Mouse (Mus musculus) neutrophil, adult 5-6 weeks (primary cell): ENCODE data around the gene Cldn18. TPM values are rescaled to one million over a fixed set of nuclear protein-coding genes. Genes with fewer than 3 reads are reported as not detected.

Experiments
- ATAC-seq: fragments of 151-379, 151-347 bp; 2 replicates; pipeline ENCODE4 v1.8.0; 2017; ENCODE audit warnings: mild to moderate bottlenecking, moderate TSS enrichment; ENCODE audit not compliant: insufficient number of reproducible peaks, poor library complexity, low FRiP score, severe bottlenecking; ENCODE audit errors: extremely low read depth
- total RNA-seq: library from RNA; stranded (forward); fragments of 200-1000 nt; gene quantifications from 2 replicates; pipeline ENCODE4 v1.2.3, GENCODE M21; 2017

Cldn18 gene
- not detected in 2 replicates for total RNA-seq

DNA sequence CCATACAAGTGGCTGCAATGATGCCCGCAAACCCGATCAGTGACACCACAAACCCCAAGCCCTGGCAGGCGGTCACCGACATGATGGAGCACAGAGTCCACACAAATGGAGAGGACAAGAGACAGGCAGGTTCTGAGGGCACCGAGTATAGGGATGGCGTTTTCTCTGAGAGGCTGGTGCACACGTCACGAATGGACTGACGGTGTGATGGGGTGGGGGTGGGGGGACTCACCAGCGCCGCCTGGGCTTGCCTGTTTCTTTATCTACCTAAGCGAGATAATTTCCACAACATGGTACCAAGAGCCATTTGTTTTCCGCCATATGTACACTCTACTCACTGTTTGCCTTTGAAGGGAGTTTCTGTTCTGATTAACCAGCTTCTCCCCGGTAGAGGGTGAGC lies at the start of gene Cldn18:
Gene Cldn18, minus strand, starts transcription at position 134 of the 400 bp plus-strand sequence.
- no peak for ATAC-seq

DNA sequence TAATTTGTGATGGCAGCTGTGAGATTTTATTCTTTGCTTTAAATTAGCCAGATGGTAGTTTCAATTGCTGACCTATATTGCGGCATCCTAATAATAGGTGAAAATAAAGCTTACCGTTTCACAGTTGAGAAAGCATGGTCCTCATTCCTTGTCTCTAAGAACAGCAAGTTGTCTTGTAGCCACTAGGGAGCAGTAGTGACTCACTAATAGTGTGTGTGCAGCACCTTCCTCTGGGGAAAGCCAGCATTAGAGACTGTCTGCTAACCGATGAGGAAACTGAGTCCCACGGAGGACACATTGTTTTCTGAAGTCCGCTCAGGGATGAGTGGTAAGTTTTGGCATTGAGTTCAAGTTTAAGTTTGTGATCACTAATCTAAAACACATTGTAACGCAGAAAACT lies 46.5 kb upstream of the Cldn18 start:
- no peak for ATAC-seq

DNA sequence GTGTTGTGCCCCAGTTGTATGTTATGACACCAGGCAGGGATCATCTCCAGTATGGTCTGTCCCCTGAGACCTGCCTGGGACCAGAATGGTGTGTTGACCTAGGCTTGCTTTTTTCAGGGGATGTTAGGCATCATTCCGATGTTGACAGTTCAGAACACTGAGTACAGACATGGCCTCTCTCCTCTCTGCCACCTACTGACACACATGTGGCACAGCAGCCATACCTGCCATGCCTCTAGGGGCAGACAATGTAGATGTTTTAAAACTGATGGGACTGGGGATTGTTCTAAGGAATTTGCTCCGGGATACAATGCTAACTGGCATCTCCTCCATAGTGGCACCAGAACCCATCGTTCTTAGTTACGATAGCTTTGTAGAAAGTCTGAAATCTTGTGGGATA lies 33.2 kb upstream of the Cldn18 start:
- ATAC-seq = no peak

DNA sequence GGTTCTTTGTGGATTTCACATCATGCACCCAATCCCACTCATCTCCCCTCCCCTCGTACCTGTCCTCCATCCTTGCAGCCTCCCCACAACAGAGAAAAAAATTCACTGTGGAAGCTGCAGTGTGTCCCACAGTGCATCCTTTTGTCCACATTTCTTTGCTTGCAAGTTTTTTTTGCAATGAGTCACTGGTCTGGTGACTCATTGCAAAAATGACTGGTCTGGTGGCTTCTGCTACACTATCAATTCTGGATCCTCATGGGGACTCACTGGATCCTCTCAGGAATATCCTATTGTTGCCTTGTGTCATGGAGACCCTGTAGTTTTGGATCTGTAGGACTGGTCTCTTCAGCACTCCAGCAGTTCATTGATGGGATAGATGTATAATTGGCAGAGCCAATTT lies 31.2 kb upstream of the Cldn18 start:
- ATAC-seq = no peak

DNA sequence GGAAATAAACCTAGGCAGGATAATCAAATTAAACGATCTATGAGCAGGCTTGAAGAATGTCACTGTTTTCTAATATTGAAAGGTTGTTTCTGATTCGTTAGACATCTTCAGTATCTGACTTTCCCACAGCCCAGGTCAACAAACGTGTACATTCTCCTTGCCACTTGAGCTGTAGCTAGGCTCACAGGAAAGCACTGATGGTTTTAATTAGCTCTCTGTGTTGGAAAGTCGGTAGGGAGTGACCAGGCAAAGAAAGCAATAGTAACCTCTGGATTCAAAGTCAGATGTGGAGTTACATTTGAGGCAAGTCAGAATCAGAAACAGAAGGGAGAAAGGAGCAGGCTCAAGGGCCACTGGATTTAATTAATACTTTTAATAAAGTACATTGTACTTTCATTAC lies 30.7 kb upstream of the Cldn18 start:
- no peak for ATAC-seq

DNA sequence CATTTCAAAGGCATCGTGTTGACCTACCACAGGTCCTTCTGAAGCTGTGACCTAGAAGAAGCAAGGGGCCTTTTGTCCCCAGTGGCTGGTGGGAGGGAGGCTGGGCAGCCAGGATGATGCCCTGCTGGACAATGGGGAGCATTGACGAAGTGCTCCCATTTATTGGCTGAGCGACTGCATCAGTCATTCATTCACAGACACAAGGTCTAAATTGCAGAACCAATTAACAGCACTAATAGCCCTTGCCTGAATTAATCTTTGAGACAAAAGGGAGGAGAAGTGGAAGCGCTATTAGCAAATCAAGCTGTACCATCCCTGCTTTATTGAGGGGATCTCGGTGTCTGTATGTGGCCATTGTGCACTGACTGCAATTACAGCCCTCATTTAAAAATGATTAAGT lies 27.5 kb upstream of the Cldn18 start:
- ATAC-seq = no peak

DNA sequence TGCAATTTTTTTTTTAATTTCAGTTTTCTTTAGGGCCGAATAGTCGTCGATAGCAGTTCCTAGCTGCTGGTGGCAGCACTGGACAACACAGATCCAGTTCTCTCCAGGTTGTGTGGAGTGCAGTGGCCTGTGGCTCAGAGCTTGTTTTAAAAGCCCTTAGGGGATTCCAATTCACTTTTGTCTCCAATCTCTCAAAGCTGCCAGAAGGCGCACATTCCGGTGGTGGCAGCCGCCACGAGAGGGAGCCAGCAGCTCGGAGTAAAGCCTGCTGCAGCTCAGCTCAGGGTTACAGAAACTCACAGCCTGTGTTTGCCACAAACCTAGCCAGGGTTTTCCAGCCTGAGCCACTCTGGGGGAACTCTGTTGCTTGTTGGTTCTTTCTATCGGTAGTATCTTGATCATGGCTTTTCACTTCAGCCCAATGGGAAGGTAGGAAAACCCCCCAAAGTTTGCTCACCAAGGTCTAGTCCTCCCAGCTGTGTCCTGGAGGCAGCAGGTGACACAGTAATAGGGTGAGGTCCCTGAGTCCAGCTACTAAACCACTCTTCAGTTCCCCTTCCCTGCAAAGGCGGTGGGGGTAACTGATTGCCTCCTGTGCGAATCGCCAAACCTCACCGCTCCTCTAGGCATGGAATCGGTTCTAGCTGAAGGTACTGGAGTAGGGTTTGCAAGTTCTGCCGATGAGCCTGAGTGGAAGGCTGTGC lies 13.0 kb upstream of the Cldn18 start:
- ATAC-seq = no peak

DNA sequence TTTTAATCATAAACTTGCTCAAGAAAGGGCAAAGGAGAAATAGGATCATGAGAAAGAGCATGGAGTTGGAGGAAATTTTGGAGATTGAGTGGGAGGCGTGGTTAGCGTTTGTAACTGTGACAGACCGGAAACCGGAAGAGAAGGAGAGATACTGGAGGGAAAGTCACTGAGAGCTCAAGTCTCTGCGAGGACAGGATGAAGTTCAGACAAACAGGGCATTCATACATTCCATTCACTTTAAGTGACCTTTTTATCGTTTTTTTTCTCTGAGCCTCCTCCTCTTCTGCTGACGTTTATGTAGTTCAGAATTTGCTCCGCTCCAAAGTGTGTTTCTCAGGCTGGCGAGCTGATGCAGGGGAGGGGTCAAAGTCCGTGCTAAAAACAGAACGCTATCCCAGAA lies 10.8 kb upstream of the Cldn18 start:
- no peak for ATAC-seq

DNA sequence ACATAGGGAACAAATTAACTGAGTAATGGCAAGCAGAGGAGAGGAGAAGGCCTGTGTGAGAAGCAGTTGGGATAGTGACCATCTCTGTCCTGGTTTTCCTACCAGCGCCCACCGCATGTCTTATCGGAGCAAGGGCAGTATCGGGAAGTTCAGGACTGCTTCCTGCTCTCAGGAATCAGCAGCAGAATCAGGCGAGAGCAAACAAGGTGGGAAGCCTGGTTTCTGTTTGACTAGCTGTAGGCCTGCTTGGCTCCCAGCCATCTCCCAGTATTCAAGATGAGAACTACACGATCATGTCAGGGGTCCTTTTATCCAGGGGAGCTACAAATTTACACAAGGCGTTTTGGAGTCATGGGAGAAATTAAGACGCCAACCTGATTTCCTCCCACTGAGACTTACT lies 8.2 kb upstream of the Cldn18 start:
- no peak for ATAC-seq

DNA sequence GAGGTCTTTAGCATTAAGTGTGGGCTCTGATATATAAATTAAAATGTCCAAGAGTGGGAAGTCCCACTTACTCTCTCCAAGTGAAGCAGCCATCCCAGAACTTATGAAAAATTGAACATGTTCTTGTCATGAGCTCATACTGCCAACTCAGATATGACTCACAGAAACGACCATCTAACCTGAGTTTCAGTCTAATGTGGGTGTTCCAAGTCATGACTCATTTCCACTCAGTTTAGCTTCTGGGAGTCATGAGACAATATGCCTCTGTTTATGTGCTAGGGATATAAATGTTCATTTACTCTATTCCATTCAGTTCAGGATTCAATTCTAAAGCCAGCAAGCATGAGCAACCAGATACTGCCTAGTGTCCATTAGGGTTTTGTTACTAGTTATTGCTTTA lies 2.9 kb upstream of the Cldn18 start:
- ATAC-seq = no peak

DNA sequence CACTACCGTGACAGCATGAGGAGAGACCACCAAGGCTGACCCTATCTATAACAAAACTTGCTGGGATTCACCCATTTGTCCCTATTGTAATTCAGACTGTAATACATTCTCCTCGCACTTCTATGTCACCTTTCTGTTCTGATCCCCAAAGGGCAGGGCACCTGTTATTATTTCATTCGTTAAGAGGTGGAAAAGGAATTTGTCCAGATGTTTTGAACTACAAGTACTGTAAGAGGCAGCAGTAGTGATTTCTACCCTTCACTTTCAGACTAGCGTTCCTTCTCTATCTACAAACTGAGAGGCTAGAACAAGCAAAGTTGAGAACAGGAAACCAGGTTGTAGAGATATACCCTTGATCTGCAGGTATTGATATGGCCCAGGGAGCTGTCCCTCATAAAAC lies 6.8 kb downstream of the Cldn18 start:
- ATAC-seq = no peak

DNA sequence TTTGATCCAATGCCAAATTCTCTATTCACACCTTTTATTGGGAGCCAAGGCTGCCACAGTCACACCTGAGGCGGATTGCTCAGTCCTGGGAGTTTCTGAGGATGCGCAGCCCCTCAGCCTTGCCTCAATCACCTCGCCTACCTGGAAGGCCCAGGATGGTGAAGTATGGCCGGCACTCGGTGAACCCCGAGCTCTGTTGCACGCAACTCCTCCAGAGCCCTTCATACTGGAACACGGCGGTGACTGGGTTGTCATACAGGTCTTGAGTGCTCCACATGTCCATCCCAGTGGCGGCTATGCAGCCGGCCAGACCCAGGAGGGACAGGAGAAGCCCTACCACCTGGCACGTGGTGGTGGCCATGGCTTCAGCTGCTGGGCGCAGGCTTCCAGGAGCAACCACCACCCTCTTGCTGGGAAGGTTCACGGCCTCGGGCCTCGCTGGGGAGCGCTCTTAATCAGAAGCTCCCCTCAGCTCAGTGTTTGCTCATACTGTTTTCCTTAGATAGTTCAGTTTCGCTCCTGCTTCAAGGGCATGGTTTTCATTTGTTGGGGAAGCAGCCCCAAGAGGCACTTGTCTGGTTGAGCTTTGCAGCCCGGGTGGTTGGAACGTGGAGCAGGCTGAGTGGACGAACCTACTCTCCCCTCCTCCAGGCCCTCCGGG lies 7.3 kb downstream of the Cldn18 start:
- ATAC-seq = no peak

DNA sequence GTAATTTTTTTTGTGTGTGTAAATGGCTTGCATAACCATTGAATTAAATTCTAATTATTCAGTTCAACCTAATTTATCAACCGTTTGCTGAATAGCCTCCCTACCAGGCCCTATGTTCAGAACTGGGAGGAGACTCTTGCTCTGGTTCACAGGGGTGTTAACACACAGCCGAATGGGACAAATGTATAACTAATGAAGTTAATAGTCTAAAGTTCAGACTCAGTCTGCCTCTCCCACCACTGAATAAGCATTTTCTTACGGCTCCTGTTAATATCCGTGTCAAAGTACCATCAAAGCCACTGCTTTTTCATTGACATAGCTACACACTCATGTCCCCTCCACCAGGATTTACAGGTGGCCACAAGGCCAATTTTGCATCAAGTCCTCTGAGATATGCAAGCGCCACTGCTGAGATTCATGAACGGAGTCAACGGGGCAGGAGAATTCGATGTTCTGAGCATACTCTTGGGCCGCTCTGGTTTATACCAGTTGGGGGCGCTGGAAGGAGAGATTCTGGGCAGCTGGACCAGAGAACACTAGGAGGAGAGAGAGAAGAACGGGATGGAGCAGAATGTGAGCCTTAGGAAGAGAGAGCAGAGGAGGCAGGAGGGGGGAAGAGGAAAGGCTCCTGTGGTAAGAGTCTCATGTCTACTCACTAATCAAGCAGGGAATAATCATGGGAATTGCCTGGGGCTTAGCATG lies 9.5 kb downstream of the Cldn18 start:
- ATAC-seq = no peak

DNA sequence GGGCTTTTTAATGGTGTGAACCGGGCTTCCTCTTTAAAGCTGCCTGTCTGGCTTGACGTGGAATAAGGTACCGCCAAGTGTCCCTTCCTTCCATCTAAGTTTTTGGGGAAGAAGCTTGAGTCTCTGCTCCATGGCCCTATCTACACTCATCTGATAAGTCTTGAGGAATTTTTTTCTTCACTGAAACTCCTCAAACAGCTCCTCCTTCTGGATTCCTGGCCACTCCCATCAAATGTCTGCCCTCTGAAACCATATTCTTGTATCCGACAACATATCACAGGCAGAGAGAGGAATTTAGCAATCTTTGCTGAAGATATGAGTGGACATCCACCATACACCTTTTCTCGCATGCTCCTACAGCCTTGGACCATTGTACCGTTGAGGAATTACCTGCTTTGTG lies 10.8 kb downstream of the Cldn18 start:
- ATAC-seq = no peak

DNA sequence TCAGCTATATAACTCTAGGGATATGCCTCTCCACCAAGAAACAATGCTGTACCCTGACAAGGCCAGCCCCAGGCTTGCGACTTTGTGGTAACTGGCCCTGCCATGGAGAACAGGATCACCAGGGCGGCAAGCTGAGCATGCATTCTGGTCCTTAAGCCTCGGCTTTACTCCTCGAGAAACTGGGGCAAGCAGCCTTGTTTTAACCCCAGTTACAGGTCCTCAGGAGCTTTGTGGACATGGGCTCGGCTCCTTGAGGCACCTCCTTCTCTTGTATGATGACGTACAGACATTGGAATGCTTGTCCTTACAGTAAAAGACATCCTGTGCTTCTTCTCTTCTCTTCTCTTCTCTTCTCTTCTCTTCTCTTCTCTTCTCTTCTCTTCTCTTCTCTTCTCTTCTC lies 13.4 kb downstream of the Cldn18 start:
- no peak for ATAC-seq

DNA sequence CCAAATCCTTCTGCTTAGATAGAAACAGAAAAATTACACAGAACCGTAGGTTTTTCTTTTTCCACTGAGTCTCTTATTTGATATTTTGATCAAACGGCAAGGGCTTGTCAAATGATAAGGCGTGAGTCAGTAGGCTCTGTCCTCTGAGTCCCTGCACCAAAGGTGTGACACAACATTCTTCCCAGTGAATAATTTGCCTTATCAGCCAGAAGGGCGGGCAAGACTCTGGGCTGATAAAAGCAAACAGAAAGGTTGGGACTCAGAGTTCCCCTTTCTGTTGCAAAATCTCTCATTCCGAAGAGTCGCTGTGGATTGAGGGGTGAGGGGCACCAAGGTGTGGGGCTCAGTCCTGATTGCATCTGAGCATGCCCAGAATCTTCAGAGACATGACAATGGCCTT lies 14.9 kb downstream of the Cldn18 start:
- ATAC-seq = no peak

DNA sequence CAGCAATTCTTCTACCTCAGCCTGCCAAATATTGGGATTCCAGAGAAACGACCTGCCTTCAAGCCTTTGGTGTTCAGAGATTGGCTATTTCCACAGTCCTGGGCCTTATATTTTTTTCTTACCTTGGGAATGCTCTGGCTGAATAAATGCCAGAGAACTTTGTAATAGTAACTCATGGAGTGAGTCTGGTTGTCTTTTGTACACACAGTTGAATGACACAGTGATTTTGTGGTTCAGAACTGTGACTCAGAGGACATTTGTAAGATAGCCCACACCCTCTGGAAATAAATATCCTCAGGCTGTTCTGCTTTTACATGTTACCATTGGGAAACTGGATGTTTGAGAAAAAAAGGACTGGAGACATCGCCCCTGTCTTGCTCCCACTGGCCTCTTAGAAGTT lies 15.9 kb downstream of the Cldn18 start:
- no peak for ATAC-seq

DNA sequence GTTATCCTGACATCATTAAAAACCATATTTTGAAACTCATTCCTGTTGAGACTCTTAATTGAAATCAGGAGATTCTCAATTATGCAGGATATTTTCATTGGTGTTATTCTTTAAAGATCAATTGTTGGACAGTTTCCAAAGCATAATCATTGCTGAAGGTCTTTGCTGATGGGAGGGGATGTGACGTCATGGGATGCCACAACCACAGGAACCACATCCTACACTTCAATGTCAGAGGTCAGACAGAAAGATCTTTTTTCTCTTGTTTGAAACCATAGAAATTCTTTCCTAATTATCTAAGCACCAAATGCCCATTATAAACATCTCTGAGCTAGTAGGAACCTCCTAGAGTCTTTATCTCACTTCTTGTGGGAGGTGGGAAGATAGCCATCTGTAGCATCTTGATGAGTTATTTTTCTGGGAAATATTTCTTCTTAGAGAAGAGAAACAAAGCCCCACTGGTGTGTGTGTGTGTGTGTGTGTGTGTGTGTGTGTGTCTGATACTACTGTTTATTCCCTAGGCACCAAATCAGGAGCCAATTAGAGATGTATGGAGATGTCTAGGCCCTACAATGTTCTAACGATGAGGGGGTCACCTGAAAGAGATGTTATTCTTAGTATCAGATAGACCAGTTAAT lies 17.2 kb downstream of the Cldn18 start:
- no peak for ATAC-seq

DNA sequence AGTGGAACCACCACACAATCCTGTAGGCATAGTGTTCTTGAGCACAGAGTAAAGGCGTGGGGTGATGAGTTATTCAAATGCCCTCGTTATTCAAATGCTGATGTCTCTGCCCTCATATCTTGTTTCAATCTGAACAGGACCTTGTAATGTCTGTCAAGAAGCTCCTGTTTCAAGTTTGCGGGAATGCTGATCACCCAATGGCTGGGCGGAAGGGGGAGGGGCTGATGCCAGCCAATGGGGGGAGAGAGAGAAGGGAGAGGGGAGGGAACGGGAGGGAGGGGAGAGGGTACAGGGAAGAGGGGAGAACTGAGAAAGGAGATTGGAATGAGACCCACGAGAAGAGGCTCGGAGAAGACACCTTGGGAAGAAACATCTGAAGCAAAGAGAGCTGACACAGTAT lies 22.1 kb downstream of the Cldn18 start:
- ATAC-seq = no peak

DNA sequence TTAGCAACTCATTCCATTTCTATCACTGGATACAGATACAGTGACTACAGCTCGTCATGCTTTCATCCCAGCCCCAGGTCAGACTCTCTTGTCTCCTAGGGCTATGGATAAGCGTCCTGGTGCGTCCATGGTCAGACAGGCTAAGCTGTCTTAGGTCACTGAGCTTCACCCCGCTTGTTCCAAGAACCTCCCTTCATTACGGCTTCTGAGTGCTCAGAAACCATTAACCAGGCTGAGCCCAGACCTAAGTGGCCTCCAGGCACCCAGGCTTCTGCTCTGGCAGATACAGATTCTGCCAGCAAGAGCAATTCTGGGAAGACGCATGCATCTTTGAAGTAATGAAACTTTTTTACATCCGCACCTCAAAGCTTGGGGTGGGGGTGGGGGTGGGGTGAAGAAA lies 26.7 kb downstream of the Cldn18 start:
- no peak for ATAC-seq
